Mouse (Mus musculus): ENCODE data around the gene Entpd5. TPM values are rescaled to one million over a fixed set of nuclear protein-coding genes. Genes with fewer than 3 reads are reported as not detected.

Entpd5 gene
- 49.5 TPM for polyA plus RNA-seq (2017; shearing (Covaris generic))

DNA sequence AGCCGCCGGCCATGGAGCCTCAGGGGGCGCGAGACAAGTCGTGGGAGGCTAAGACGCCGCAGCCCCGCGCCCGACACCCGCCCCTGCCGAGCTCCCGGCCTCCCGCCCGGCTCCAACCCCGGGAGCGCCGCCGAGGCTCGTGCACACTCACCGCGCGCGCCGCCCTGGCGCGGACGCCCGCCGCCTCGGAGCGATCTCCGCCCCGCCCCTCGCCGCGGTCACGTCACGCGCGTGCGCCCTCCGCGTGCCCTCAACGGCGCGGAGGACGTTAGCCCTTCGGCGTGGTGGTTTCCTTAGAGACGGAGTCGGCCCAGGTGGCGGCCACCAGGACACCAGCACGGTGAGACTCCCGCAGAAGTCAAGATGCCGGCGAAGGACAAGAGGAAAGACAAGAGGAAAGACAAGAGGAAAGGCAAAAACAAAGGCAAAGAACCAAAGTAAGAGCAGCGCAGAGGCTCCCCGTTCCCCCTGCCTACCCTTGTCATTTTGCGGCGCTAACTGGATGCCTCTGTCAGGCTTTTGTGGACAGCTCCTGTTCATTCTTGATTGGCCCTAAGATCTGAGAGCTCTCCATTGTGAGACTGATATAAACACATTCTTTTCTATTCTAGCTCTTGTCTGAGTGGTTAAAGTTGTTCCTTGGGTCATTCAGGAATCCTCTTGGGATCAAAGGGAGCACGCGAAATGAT is at the start of gene Entpd5, which contains the start of gene Bbof1:
Gene Entpd5 (minus strand): TSS at position 211 of the 689 bp plus-strand sequence.
Gene Bbof1 (plus strand): TSS at position 253 of the 689 bp plus-strand sequence.

DNA sequence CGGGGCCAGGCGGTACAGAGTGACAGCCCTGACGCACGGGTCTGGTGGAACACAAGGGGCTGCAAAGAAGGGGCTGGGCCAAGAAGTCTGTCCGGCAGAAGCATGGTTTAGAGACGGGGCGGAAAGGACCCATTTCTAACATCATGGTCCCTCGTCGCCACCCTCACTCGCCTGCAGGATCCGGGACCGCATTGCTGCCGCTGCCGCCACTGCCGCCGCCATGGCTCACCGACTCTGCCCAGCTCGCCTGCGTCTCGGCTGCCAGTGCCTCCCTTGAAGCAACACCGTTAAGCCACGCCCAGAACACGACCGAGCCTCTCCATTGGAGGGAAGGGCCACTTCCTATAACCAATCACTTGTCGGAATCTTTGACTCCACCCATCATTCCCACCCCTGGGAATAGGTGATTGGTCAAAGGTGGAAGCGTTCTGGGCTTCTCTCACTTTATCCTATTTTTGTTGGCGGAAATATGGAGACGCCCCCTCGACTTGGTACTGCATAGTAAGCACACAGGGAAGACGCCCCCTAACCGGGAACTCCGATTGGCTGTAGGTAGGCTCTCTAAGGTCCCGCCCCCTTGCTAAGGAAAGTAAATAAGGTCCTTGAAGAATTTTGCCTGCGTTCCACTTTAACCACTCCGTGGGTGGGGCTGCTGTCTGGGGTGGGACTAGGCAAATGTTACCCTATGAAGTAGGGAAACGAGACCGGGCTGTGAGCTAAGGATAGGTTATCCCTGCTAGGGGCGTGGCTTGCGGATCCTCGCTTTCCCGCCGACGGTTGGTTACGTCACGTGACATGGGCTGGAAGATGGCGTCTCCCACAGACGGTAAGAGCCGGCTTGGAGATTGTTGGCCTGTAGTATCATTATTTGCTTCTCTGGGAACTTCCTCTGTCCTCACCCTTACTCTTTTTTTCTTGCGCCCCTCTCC is 42.2 kb upstream of the Entpd5 start, which contains the start of the genes Aldh6a1 and Lin52:
Gene Aldh6a1 (minus strand): TSS at position 287 of the 929 bp plus-strand sequence.
Gene Lin52 (plus strand): TSS at position 705 of the 929 bp plus-strand sequence.

DNA sequence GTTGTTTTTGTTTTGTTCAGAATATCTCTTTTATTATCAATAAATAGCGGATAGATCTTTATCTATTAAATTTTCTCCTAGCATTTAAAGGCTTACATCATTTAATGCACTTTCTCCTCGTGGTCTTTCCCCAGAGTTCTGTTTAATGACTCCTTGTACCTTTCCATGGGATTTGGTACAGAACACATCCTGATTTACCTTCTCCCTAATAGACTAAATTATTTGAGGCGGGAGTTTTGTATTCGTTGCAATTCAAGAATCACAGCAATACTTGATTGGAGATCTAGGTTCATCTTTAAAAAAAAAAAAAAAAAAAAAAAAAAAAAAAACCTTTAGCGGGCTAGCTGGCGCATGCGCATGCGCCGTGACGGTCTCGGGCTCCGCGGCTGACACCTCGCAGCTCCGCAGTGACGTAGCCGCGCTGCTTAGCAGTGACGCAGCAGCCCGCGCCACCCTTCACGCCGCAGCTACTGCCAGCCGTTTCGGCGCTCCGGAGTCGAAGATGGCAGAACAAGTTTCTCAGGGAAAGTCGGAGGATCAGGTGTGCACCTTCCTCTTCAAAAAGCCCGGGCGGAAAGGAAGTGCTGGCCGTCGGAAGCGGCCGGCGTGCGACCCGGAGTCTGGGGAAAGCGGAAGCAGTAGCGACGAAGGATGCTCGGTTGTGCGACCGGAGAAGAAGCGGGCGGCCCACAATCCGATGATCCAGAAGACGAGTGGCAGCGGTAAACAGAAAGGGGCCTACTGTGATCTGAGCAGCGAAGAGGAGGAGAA is 8.2 kb upstream of the Entpd5 start, which contains the start of gene Rnf113a2:
Gene Rnf113a2 (plus strand): TSS at position 363 of the 771 bp plus-strand sequence.

DNA sequence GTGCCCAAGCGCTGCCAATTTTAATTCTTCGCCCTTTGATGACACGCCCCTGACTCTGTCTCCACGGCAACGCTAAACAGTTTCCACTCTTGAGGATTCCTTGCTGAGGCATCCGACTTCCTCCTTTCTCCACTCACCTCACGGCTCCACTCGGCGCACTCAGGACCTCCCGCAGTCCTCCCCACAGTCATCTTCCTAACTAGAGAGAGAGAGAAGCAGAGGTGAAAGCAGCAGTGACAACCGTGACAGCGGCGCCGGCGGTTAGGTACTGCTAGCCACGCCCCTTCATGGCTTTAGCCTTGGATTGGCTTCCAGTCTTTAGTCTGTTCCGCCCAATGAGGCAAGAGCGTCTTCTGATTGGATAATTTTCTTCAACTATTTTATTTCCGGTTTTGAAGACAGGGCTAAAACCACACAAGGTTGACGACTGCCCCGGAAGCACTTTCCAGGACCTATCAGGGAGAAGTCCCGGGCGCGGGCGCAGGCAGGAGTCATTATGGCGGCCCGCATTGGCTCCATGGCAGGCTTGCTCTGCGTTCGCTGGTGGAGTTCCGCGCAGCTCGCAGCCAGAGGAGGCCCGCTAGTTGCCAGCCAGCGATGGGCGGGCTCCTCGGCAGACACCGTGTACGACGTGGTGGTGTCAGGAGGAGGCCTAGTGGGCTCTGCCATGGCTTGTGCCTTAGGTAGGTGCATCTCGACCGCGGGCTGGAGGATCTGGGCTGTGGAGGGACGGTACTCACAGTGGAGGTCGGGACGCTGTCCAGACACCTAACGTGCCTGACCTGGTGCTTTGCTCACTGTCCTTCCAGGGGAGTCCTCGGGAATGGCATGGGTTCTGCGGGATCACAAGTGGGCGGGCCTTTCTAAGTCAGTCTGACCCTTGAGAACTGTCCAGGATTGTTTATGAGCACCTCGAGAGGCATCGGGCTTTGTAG is 47.0 kb downstream of the Entpd5 start, which contains the start of the genes Coq6 and Fam161b:
Gene Coq6 (plus strand): TSS at position 103 of the 935 bp plus-strand sequence.
Gene Fam161b (minus strand): TSS at position 279 of the 935 bp plus-strand sequence.

Other genes starting within 250 kb of the Entpd5 start
- gene Elmsan1, start 190.1 kb downstream of the Entpd5 start, polyA plus RNA-seq (2017; shearing (Covaris generic)): 28.9 TPM
- 38.0 TPM for gene Ptgr2, start 123.8 kb downstream of the Entpd5 start, polyA plus RNA-seq (2017; shearing (Covaris generic))
- gene Zfp410, start 92.2 kb downstream of the Entpd5 start, polyA plus RNA-seq (2017; shearing (Covaris generic)): 71.4 TPM
- gene Coq6, start 47.4 kb downstream of the Entpd5 start, polyA plus RNA-seq (2017; shearing (Covaris generic)): 31.9 TPM
- 1.1 TPM for gene Fam161b, start 47.2 kb downstream of the Entpd5 start, polyA plus RNA-seq (2017; shearing (Covaris generic))
- 0.39 TPM for gene Bbof1, start within 50 bp of the Entpd5 start, polyA plus RNA-seq (2017; shearing (Covaris generic))
- 29.7 TPM for gene Rnf113a2, start 8.2 kb upstream of the Entpd5 start, polyA plus RNA-seq (2017; shearing (Covaris generic))
- 17.3 TPM for gene Aldh6a1, start 42.0 kb upstream of the Entpd5 start, polyA plus RNA-seq (2017; shearing (Covaris generic))
- gene Lin52, start 42.4 kb upstream of the Entpd5 start, polyA plus RNA-seq (2017; shearing (Covaris generic)): 23.3 TPM
- gene Vsx2, start 160.7 kb upstream of the Entpd5 start, polyA plus RNA-seq (2017; shearing (Covaris generic)): not detected
- gene Abcd4, start 208.4 kb upstream of the Entpd5 start, polyA plus RNA-seq (2017; shearing (Covaris generic)): 26.2 TPM
- gene Vrtn, start 232.0 kb upstream of the Entpd5 start, polyA plus RNA-seq (2017; shearing (Covaris generic)): not detected

Measured in activated CD4-positive, CD25-positive, alpha-beta regulatory T cell, adult 9 weeks (primary cell).